Mouse (Mus musculus): ENCODE measurements around the gene Tmem170.

The Tmem170 gene

DNA sequence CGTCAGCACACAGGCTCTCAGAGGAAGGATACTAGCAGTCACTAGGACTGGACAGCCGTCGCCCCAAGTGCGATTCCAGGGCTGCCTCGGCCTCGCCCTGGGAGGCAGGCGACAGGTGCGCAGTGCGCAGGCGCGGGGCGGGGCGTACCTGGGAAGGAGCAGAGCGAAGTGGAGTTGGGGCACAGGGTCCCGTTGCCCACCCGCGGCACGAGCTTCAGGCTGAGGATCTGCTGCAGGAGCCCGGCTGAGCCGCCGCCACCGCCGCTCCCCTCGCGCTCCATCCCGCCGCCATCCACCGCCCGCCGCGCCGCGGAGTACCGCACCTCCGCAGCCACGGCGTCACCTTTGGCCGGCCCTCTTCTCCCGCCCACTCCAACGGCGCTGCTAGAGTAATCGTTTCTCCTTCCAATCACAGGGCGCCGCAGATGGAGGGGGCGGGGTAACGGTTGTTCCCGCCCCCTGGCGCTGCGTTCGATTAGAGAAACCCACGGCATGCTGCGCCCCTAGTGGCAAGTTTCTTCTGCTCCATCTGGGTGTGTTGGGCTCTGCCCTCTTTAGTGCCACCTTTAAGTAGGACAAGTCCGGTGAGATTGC is at the start of gene Tmem170:
Gene Tmem170, minus strand, starts transcription at position 396 of the 594 bp plus-strand sequence.
- peak; percentile 97 for DNase-seq

DNA sequence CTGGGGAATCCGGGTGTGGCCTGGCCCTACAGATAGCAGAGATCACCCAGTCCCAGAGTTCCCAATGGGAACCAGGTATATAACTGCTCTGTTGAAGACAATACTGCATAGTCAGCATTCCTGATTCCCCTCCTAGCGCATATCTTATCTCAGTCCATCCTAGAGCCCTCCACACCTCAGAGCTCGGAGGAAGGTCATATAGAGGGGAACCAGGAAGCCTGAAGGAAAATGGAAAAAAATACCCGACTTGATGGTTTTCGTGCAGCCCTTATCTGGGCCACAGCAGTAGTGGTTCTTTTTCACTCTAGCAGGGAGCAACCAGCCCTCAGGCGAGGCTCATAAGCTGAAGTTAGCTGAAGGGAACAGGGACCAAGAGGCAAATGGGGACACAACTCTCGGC is 48.4 kb upstream of the Tmem170 start:
- DNase-seq = no peak

- peak; percentile 44 for DNase-seq
These were observed 46.8 kb upstream of the Tmem170 start for GRCm38 (mm10) chr8:111923383-111923804.

DNA sequence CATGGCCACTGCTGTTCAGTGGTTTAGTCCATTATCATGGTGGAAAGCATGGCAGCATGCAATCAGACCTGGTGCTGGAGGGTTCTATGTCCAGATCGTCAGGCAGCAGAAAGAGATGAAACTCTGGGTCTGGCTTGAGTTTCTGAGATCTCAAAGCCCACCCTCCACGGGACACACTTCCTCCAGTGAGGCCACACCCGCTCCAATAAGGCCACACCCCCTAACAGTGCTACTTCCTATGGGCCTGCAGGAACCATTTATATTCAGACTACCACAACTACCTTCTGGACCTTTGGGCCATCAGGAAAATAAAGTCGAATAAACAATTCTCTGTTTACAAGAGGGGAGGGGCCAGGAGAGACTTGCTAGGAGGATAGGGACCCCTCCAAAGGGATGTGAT is 44.4 kb upstream of the Tmem170 start:
- DNase-seq = no peak

DNA sequence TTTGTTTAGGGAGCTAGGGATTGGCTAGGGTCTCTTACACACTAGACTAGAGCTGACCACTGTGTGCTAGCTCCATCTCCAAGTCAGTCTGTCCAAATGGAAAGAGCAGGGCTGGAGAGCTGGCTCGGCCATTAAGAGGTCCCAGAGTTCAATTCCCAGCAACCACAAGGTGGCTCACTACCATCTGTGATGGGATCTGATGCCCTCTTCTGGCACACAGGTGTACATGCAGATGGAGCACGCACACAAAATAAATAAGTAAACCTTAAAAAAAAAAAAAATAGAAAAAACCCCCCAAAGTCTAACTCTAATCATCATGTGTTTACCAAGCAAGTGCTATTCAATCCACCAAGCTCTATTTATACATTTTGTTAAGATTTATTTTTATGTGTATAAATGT is 43.1 kb upstream of the Tmem170 start:
- peak; percentile 8 for DNase-seq

DNA sequence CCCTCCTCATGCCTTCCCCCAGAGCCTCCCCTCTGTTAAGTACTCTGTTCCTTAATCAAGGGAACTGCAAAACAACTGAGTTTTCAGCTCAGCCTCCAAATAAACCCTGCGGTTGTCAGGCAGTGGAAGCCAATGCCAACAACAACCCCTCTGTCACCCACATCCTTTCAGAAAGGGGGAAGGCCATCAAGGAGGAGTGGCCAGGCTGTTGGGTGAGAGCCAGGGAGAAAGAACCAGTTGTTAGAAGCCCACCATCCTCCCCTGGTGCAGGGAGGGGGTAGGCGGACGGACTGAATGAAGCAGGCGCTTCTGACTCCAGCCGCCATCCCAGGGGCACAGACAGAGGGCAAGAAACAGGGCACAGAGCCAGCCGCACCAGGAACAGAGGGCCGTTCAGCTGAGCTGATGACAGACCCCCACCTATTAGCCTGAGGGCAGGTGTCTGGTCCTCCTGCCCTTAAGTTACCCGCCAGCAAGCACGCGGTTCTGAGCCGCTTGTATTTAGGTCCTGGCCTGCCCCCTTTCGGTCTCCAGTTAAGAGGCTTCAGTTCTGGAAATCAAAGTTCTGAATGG is 36.4 kb upstream of the Tmem170 start:
- DNase-seq = no peak

GRCm38 (mm10) chr8:111911572-111911971 is 35.0 kb upstream of the Tmem170 start:
- DNase-seq = no peak

DNA sequence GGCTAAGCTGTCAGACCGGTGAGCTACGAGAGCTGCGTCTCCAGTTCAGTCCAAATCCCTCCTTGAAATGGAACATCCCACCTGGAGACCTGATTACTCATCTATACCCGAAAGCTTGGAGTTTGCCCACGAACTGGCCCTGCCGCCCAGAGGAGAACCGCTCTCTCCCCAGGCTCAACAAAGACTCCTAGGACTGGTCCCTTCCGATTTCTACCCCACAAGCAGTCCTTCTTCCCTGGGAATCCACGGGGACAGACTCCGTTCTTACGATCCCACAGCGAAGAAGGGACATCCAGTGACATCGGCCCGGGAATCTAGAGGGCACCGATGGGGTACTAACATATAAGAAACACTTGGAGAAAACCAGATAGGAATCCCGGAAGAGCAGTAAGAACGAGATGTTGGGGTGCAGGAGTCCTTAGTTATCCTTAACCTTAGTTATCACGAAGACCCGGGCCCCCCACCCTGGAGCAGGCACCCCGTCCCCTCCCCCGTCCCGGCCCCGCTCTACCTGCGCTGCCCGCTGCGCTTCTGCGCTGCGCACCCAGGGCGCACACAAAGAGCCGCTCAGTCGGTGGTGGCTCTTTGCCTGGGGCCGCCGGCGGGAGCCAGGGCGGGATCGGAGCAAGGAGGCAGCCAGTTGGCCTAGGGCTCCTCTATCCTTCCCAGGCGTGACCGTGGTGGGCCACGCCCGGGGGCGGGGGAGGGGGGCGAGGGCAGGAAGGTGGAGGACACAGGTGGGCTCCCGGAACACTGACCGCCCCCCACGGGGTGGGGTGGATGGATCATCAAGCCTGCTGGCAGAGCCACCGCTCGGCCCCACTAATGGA is 33.3 kb upstream of the Tmem170 start, which contains the start of gene Chst5:
Gene Chst5, minus strand, starts transcription at position 827 of the 830 bp plus-strand sequence.
- DNase-seq = no peak

DNA sequence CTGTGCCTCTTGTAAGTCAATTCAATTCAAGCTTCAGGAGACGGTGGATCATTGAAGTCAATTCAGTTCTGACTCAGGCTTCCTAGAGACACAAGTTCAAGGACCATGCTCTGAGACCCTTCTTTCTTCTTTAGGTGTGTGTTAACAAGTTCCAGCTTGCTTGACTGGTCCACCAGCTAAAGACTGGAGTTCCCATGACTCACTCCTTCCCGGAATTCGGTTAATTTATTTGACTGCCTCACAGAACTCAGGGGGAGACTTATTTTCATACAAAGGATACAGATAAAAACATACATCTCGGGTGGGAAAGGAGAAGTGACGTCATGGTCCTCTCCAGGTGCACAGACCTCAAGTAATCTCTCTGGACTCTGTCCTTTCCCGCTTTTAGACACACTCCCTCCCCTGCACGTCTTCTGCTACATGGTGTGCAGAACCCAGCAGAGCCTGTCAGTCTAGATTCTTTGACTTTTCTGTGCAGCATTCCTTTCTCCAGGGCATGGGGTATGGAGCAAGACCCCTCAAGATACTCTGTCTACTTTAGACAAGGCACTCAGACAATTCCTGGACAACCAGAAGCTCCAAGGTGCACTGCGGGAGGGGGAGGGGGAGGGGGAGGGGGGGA is 29.1 kb upstream of the Tmem170 start:
- DNase-seq = no peak

DNA sequence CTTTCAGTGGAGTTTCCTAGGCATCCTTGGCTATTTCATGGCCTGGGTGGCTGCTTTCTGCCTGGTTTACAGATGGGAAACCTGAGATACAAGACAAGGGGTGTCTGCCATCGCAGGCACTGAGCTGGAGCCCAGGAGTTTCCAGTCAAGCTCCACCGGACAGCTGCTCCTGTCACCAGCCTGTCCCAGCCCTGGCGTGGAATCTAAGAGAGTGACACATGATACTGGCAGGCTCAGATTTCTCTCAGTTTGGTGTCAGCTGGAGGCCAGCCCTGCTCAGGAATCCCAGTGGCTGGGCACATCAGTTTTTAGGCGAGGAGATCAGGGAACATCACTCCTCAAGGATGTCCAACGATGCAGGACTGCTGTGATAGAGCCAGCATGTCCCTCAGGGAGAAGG is 25.5 kb upstream of the Tmem170 start:
- no peak for DNase-seq

DNA sequence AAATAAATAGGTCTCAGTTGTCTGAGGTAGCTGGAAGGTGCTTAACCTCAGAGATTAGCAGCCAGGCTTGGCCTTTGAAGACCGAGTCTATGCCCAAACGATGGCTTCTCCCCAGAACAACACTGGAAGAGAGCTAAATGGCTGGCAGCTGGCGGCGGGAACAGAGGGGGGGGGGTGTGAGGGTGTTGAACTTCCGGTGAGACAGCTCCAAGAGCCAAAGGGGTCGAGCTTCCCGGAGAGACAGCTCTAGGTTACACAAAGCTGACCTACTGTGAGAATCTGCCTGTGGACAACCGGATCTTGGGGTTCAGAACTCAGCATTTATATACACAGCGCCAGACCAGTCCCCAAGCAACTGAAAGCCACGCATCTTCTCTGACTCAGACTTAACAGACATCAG is 22.0 kb upstream of the Tmem170 start:
- no peak for DNase-seq

DNA sequence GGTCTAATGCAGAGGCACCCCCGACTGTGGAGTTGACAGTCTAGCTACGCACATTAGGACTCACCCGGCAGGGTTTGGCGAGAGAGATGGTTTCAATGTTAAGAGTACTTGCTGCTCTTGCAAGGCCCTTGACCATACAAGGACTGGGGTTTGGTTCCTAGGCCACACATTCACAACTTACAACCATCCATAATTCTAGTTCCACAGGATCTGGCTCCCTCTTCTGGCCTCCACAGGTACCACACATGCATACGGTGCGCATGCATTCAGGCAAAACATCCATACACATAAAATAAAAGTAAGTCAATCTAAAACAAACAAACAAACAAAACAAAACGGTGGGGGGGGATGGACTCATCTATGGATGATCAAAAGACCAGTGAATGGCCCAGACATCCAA is 18.4 kb upstream of the Tmem170 start:
- DNase-seq = no peak

DNA sequence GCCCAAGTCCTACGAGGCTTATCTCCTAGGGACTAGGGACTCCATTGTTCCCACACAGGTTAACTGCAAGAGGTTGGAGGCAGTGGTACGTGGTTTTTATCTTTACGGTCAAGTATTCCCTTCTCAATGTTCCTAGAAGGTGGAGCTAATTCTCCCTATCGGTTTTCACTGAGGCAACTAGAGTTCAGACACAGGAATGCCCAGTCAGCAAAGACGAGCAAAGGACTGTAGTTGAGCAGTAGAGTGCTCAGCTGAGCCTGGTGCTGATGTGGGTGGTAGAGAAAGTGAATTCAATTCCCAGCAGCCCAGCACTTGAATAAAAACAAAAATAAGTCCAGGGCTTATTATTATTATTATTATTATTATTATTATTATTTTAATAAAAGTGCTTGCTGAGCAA is 16.1 kb upstream of the Tmem170 start:
- DNase-seq = no peak

DNA sequence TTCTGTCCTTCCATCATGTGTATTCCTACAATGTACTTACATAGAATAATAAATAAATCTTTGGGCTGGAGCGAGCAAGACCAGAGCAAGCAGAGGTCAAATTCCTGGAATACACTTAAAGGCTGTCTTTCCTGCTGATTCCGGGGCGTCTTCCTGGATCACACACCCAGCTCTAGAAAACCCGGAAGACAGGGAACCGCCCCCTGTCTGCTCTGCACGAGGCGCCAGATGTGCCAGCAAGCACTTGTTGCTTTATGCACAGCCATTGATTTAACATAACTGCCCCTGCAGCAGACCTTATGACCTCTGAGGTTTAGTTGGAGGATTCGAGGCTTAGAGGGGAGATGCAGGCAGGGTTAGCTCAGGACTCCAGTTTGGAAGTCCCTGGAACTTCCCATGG is 15.4 kb upstream of the Tmem170 start:
- no peak for DNase-seq

- no peak for DNase-seq
These were observed 14.4 kb upstream of the Tmem170 start for GRCm38 (mm10) chr8:111890911-111891303.

- no peak for DNase-seq
These were observed 13.7 kb upstream of the Tmem170 start for GRCm38 (mm10) chr8:111889931-111890910.

GRCm38 (mm10) chr8:111888091-111888650 is 11.6 kb upstream of the Tmem170 start:
- no peak for DNase-seq

DNA sequence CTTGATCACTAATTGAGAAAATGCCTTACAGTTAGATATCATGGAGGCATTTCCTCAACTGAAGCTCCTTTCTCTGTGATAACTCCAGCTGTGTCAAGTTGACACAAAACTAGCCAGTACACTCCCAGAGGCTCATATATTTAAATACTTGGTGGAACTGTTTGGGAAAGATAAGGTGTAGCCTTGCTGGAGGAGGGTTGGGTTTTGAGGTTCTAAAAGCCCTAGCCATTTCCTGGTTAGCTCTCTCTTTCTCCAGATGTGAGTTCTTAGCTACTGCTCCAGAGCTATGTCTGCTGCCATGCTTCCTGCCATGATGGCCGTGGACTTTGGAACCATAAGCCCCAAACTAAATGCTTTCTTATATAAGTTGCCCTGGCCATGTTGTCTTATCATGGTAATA is 10.9 kb upstream of the Tmem170 start:
- no peak for DNase-seq

GRCm38 (mm10) chr8:111883615-111884014 is 7.1 kb upstream of the Tmem170 start:
- DNase-seq = no peak

DNA sequence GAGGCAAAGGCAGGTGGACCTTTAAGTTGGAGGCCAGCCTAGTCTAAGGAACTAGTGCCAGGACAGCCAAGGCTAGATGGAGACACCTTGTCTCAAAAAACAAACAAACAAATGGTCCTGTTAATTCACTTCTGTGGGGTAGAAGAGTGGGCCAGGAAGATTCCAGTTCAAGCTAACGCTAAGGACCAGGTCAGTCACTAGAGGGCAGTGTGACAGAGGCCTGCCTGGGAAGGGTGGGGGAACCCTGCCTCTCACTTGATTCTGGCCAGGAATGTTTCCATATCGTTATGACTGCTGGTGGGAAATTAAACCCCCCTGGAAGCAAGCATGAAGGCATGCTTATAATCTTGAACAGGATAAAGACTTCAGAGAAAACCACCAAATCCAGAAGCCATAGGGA is 5.0 kb upstream of the Tmem170 start:
- DNase-seq = peak; percentile 44

- no peak for DNase-seq
These were observed 1.2 kb upstream of the Tmem170 start for GRCm38 (mm10) chr8:111877711-111878110.

DNA sequence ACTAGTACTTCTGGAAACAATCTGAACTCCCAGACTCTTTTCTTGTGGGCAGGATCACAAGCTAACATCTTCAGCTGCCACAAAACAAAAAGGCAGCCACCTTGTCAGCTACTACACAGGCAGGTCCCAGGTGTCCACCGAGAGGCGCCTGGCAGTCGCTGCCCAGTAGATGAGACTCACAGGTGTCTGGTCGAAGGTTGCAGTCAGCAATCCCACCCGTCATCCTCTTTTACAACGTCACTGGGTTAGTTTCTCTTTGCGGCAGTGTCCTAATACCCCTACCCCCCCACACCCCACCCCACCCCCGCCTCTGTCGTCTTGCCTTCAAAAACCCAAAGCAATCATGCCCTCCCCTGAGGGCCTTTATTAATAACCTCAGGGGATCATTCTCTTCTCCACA is 792 bp downstream of the Tmem170 start:
- no peak for DNase-seq
